Mouse (Mus musculus): Measurements from ENCODE around the gene Lrrc15.

Lrrc15 gene

DNA sequence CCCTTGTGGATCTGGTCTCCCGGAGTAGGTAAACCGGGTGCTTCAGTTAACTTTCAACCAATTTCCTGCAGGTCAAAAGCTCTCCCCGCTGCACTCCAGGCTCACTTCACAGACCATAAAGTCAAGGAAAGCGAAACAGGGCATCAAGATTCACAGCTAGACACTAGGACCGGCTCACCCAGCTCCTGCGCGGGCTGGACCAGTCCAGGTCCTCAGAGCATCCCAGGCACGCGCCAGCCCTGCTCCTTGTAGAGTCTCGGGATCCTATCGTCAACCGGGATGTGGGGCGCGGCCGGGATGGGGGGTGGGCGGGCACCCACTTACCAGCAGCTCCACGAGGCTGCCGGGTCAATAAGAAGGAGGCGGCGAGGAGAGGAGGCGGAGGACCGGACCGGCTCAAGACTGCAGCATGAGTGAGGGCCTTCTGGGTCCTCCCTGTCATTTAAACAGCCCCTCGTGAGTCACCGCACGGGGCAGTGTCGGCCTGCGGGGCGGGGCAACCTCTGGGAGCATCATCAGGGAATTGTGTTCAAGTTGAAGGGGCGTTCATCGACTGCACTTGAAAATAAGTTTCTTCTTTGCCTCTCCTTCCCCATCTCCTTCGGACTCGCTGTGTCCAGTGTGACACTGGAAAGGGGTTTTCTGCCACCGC, at the start of gene Lrrc15:
TSS of gene Lrrc15 (minus strand) at position 413 of the 652 bp plus-strand sequence.
- no peak for DNase-seq (ENCODE audit: low read depth in 1 of 2, low spot score in 2 of 2)

DNA sequence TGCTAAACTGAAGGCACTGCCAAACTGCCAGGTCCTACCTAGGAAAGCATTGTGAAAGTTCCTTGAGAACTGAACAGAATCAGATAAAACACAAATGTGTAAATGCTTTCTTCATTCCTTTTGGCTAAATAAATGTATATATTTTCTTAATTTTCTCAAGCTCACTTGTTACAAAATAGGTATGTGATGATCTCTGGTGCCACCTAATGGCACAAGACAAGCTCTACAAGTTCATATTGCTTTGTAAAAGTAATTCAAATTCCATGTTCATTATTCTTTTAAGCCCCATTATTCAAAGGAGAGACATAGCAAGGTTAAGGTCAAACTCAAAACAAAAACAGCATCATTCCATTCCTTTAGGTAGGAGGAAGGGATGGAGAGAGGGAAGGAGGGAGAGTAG, 31.2 kb upstream of the Lrrc15 start:
- no peak for DNase-seq (ENCODE audit: low read depth in 1 of 2, low spot score in 2 of 2)

DNA sequence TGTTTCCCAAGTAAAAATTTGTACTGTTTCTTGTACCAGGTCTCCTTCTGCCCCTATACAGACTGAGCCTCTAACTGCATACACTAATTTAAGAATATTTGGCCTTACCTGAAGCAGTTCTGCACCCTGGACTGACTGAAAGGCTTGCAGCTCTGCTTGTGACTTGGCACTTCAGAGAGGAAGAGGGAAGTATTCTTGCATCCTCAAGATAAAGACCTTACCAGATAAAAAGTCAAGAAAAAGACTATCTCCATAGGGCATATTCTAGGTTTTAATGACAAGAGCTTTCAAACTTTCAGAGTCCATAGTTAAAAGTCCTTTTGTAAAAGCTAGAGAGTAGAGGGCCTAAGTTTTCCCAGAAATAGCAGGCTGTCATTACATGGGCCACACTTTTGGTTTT, 27.6 kb upstream of the Lrrc15 start, which contains the start of gene Gp5:
TSS of gene Gp5 (minus strand) at position 133 of the 400 bp plus-strand sequence.
- no peak for DNase-seq (ENCODE audit: low read depth in 1 of 2, low spot score in 2 of 2)

DNA sequence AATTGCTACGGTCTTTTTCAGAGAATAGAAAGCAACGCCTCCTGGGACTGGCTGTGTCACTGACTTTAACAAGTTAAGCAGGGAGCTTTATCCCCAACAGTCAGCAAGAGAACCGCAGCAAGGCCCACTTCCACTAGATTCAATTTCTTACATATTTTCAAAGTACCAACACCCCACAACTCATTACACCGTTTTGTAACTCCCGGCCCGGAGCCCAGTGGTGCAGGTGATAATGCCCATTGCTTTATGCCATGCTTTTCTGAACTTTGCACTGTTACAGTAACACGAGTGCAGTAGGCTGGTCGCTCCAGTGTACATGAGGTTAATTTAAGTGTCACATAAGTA, 27.1 kb upstream of the Lrrc15 start:
- DNase-seq (ENCODE audit: low read depth in 1 of 2, low spot score in 2 of 2) = no peak

DNA sequence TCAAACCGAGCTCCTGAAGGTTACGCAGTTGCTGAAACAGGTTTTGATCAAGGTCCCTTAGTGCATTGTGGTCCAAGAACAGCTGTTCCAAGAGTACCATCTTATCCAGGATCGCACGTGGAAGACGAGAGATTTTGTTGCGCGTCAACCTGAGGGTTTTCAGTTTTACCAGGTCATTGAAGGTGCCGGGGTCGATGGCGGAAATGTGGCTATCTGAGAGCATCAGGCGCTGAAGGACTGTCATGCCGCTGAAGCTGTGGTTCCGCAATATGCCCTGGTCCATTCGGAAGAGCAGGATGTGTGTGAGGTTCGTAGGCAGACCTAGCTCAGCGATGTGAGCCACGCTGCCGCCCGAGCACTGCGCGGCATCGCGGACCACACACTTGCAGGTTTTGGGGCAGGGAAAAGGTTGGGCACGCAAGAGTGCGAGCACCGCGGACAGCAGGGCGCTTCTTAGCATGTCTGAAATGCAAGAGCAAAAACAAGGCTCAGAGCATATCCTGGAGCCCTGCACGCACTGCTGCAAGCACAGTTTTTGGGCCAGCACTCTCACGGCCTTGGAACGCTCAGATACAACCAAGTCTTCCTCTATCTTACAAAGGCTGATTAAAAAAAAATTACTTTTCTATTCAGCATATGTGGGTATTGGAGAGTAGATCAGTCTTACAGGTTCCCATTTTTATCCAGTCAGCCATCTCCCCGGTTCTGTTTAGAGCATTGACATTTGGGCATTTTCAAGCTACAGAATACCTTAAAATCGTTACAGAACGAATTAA, 26.5 kb upstream of the Lrrc15 start:
- DNase-seq (ENCODE audit: low read depth in 1 of 2, low spot score in 2 of 2) = no peak

DNA sequence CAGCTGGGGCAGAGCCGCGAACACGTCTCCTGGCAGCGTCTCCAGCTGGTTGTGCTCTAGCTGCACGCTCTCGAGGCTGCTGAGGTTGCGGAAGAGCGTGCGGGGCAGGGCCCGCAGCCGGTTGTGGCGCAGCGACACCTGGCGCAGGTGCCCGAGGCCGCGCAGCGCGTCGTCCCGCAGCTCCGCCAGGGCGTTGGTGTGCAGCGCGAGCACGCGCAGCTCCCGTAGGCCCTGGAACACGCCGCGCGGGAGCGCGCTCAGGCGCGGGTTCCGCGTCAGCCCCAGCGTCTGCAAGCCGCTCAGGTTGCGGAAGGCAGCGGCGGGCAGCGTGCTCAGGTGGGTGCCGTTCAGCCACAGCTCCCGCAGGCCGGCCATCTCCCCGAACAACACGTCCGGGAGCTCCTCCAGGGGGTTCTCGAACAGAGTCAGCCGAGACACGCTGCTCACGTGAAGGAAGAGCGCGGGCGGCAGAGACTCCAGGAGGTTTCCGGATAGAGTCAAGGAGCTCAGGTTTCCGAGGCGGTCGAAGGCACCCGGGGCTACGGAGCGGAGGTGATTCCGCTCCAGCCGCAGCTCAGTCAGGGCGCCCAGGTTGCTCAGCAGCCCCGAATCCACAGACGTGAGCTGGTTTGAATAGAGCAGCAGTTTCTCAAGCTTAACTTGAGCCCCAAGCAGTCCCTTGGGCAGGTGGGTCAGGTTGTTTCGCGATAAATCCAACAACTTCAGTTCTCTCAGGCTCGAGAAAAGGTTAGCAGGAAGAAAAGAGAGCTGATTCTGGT, 25.7 kb upstream of the Lrrc15 start:
- no peak for DNase-seq (ENCODE audit: low read depth in 1 of 2, low spot score in 2 of 2)

DNA sequence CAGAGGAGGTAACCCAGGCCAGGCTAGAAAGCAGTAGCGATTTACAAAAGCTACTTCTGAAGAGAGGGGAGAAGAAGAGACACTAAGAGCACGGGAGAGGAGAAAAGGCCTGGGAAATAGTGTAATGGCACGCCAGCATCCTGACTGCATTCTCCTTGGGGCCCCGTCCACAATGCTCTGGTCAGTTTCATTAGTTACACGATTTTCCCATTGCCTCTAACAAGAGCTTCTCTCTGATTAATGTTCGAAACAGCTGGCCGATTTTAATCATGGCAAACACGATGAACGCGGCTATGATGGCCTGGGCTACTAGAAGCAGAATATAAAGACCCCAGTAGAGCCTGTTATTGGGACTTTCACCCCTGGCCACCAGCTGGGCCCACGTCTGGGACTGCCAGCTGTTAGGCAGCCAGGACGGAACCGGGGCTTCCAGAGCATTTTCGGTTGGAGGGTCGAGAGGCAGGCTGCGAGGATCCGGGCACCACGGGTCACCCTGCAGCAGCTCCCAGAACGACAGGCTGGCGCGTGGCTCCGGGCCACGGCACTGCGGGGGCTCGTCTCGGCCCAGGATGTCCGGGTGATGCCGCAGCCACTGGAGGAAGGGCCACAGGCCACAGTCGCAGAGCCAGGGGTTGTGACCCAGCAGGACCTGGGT, 25.0 kb upstream of the Lrrc15 start:
- no peak for DNase-seq (ENCODE audit: low read depth in 1 of 2, low spot score in 2 of 2)

DNA sequence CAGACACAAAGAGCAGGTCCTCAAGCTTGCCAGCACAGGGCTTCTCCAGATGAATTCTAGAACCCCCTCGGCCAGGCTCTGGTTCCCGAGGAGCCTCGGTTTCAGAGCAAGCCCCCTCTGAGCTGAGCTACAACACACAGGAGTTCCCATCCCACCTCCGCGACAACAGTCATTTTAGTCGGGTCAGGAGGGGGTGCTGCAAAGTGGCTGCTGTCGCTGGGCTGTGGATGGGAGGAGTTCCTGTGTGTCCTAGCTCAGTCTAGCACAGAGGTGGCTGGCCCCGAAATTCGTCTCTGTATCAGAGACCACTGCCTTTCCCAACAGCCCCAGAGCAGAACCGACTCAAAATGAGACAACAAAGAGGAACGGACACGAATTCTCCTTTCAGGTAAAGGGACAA, 24.2 kb upstream of the Lrrc15 start:
- DNase-seq (ENCODE audit: low read depth in 1 of 2, low spot score in 2 of 2) = no peak

DNA sequence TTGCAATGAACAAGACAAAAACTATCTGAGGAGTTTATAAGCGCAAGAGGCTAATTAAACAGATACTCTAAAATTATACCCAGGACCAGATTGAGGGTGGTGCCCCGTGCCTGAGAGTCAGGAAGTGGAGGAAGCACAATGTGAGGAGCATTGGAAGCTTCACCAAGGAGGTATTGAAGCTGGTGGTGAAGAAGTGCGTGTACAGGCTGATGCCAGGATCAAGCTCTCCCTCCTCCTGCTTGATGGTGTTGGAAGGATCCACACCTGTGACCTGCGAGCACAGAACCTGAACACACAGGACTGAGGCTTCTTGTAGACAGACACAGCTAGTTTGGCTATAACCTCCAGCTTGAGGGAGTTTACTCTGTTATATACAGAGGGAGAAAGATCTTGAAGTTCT, 23.0 kb upstream of the Lrrc15 start:
- DNase-seq (ENCODE audit: low read depth in 1 of 2, low spot score in 2 of 2) = no peak

DNA sequence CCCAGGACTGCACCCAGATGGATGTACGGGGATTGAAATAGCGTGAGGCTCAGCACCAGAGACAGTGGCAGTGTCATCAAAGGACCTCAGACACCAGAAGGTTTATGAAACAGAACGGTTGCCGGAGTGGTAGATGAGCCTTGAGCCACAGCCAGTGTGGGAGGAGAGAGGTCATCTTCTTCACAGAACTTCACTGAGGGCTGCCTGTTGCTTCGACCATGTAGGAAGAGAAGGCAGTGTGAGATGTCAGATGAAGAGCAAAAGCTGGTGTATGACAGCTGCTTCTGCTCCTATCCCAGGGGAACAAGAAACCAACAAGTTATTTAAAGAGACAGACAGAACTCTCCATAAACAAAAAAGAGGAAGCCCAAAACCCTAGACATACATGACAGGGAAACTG, 21.2 kb upstream of the Lrrc15 start:
- DNase-seq (ENCODE audit: low read depth in 1 of 2, low spot score in 2 of 2) = no peak

DNA sequence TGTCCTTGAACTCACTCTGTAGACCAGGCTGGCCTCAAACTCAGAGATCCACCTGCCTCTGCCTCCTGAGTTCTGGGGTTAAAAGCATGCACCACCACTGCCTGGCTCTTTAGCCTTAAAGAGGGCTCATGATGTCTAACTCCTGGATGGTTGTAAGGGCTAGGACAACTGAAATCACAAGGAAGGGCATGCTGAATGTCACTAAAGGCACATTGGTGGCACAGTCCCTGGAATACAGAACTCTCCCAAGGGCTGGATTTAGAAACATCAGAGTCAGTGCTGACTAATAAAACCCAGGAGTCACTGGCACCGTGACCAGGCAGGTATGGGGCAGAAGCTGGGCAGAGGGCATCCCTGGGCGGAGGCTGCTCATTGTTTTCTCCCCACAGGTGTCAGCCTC, 20.4 kb upstream of the Lrrc15 start:
- DNase-seq (ENCODE audit: low read depth in 1 of 2, low spot score in 2 of 2) = no peak

DNA sequence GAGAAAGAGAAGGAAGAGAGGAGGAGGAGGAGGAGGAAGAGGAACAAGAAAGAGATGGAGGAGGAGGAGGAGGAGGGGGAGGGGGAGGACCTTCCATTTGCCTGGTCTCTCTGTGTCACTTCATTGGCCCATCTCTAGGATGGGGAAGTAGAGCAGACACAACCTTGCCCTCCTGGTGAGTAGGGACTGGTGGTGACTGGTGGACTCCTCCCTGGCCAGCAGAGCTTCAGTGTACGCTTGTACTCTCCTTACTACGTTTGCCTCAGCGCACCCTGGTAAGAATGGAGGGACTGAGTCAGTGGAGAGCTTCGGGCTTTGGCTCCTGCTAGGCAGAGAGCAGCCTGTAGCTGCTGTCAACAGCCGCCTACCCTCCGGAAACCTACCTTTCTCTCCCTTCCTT, 19.6 kb upstream of the Lrrc15 start:
- no peak for DNase-seq (ENCODE audit: low read depth in 1 of 2, low spot score in 2 of 2)

DNA sequence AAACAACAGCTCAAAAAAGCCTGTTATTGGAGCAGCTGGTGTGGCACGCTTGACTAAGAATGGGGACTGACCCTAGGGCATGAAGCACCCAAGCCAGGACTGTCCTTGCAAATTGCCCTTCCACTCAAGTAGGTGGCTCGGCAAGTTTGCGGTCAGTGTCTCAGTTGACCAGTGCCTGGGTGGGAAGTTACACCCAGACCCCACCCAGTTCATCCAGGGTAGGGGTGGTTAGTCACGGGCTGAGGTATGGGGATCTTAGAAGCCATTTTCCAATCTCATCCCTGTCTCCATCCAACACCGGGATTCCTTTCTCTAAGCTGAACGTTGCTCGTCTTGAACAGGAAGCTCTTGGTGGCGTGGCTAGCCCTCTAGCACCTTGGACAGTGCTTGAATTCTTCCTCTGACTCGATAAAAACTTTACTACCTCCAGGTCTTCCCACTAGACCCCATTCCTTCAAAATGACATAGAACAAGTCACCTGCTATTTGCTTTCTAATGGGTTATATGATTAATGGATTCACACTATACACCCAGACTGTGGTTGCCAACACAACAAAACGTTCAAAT, 16.7 kb upstream of the Lrrc15 start:
- no peak for DNase-seq (ENCODE audit: low read depth in 1 of 2, low spot score in 2 of 2)

DNA sequence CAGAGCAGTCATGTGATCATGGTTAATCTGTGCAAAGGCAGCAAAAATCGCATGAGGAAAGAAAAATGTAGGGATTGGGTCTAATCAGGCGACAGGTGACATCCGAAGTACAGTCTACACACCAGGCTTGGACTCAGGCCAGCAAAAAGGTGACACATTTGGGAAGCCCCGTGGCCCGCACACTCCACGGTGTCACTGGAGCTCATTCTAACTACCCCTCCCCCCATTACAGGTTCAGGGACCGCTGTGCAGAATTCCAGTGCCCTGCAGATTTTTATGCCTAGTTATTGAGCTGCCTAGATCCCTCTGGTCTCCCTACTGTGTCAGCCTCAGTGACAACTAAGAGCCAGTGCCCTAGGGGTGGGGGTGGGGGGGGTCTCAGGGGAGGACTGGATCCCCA, 14.4 kb upstream of the Lrrc15 start:
- no peak for DNase-seq (ENCODE audit: low read depth in 1 of 2, low spot score in 2 of 2)

DNA sequence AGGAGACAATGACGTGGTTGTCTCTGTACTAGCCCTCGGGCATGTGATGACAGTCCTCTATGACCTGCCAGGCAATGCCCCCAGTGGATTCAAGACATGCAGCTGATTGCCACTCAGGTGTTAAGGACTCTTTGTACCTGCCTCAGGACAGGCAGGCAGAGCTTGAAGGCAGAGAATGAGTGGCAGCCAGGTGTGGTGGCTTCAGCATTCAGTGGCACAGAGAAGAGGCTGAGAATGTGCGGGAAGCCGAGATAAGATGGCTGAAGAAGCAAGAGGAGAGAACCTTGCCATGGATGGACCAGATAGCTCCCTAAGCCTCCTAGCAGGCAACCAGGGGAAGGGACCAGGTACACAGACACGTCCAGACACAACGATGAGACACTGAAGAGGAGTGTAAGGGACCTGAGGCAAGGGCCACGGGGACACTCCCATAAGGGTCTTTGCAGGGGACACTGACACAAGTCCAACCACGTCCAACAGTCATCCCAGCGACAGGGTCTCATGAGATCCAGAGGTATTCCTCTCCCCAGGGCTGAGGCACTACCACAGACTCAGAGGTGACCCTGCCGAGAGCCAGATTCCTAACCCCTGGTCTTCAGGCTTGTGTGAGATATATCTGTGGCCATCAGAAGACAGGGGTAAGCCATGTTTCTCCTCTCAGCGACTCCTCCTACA, 13.7 kb upstream of the Lrrc15 start:
- no peak for DNase-seq (ENCODE audit: low read depth in 1 of 2, low spot score in 2 of 2)

DNA sequence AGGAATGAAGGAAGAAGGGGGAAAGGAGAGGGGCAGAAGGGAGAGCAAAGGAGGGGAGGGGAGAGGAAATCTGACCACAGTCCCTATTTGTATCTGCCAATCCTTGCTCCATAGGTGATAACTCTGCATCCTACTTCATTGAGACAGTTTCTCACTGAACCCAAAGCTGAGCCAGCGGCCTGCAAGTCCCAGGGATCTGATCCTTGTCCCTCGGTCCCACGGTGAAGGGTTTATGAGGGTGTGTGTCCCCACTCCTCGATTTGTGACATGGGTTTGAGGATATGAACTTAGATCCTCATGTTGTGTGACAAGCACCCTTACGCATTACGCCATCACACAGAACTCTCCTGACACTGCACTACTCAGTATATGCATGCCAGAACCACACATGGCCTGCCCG, 12.1 kb upstream of the Lrrc15 start:
- no peak for DNase-seq (ENCODE audit: low read depth in 1 of 2, low spot score in 2 of 2)

DNA sequence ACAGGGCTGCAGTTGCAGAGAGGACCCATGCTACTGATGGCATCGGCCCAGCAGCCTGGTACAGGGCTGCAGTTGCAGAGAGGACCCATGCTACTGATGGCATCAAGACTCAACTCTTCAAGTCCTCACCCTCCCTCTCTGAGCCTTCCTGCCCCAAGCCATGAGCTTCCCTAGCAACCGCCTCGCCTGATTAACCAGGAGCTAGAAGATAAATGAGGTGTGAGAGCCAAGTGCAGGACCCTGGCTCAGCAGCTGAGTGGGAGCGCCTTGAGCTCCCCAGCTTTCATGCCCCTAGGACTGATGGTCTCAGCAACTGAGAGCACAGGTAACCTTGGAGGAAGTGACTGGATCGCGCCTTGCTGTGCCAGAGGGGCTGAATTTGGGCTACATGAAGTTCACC, 7.4 kb upstream of the Lrrc15 start:
- no peak for DNase-seq (ENCODE audit: low read depth in 1 of 2, low spot score in 2 of 2)

DNA sequence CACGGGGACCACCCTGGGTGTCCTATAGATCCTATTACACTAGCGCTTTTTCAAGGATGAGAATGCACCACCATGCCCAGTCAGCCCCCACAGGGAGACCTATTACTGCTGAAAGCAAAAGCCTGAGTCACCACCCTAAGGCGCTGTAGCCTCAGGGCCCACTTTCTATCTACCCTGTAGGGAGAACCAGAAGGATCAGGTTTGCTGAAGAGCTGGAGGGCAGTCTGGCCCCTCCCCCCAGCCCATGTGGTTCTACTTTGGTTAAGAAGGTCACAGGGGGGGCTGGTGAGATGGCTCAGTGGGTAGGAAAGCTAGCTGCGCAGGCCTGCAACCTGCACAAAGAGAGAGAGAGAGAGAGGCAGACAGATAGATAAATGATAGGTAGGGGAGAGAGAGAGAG, 2.6 kb upstream of the Lrrc15 start:
- no peak for DNase-seq (ENCODE audit: low read depth in 1 of 2, low spot score in 2 of 2)

DNA sequence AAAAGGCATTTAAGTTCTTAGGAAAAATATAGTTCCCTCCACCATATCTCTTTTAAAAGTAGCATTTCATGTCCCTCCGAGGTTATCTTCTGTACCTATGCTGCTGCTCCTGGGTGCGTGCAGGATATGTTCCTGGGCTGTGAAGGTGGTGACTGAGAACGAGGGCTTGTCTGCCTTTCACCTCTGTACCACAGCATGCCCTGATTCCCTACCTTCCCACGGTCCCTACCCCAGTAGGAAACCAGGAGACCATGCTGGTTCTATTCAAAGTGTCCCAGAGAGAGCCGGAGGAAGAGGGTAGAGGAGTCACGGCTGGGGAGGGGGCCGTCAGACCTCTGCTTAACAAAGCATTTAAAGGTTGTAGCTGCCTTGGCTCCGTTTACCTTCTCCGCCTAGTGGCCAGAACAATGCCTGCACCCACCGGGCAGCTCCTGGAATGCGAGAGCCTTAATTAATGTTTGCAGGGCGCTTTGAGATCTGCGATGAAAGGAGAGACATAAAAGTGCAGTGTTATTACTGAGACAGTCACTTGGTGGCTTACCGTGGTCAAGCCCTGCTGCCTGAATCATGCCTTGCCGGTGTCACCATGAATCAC, 784 bp upstream of the Lrrc15 start:
- DNase-seq (ENCODE audit: low read depth in 1 of 2, low spot score in 2 of 2) = no peak

DNA sequence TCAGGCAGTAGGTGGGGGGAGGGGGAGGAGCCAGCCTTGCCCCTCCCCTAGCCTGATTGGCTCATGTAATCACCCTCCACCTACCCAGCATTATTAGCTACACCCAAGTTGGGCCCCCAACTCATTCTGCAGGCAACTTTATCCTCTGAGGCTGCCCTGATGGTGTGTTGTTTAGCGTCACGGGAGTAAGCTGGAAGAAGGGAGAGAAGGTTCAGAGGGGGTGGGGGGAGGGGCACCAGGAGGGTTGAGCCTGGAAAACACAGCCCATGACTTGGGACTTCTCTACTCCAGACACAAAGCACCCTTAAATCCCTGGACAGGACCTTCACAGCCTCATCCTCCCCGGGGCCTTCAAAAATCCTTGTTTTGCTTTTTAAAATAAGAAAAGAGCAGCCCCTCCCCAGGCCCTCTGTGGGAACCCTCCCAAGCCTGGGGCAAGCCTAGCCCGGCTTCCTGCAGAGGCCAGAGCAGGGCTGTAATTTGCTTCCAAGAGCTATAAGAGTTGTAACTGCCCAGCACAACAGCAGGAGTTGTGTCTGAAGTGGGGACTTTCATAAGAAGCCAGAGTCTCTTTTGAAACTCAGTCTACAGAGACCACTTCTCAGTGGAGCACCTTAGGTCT, 2.3 kb downstream of the Lrrc15 start:
- no peak for DNase-seq (ENCODE audit: low read depth in 1 of 2, low spot score in 2 of 2)
